Mouse (Mus musculus) thymus, postnatal 36 days (tissue): ENCODE results near the gene Nsf.
"Not testable (repeated sequence)": the region's sequence is repeated elsewhere in the genome, so short reads cannot be mapped to it uniquely, and the experiment has no call there.

Experiments used
- DNase-seq, 2 experiments: peaks; one replicate each; pipeline ENCODE4 v3.0.0; 2022; ENCODE audit warnings: mixed read lengths in 2 of 2

Nsf gene

DNA sequence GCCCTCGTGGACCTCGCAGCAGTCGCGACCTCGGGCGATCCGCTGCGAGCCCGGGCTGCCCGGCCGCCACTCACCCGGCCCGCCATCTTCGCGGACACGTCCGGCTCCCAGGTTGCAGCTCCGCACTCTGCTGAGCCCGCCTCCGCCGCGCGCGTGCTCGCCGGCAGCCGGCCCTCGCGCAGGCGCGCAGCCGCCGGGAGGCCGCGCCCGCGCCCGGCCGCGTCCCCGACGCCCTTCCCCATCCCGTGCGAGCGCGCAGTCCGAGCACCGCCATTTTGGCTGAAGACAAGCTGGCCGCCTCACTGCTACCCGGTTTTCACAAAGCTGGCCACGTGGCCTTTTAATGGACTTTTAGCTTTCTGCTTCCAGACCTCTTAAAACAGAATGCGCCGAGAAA lies at the start of gene Nsf:
TSS of gene Nsf (minus strand) at position 161 of the 397 bp plus-strand sequence.
- DNase-seq = peak; percentile 76 to 82

DNA sequence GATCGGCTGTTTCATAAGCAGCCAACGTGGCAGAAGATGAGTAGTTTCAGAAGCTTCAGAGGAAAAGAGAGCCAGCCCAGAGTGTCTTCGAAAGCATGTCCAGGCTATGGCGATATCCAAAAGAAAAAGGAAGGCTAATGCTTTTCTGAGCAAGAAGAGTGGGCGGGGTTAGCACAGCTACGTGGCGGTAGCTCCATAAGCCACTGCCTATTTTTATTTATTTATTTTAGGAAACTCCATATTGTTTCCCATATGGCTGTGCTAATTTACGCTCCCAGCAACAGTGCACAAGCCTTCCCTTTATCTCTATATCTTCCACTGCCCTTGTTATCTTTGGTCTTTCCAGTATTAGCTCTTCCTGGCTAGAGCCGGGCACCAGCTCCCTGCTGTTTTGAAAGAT lies 49.5 kb upstream of the Nsf start:
- DNase-seq = no peak

DNA sequence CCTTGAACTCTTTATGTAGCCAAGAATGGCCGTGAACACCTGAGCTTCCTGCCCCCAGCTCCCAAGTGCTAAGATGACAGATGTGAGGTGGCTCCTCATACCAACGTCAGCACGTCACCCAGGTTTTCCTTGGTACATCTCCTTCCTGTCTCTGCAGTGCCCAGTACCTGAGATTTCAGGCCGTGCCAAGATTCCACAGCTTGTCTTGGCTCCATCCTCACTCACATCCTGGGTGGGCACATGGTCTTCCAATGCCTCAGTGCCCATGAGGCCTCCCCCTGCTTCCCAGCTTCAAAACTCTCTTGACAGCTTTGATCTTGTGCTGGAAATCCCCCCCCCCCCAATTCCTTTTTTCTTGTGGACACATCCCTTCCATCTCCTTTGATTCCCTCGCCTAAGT lies 48.3 kb upstream of the Nsf start:
- no peak for DNase-seq

DNA sequence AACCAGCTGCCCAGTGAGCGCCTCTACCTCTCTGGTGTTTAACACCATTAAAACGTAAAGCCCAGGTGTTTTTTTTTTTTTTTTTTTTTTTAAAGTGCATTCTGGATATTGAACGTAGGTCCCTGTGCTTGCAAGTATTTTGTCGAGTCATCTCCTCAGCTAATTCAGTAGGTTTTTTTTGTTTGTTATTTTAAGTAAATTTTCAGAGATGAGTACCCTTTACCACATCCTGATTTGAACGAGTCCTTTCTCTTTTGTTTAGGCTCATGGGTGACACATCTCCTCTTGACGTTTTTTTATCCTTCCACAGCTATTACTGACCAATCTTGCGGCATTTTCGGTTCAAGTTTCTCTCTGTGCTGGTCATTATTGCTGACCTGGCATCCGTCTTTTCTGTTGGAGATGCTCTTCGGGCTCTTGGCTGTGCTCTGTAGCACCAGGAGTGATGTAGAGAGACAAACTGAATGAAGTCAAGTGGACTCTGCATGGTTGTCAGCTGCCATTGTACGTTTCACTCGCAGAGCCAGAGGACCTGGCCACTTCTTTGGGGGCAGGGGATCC lies 47.6 kb upstream of the Nsf start:
- DNase-seq = no peak

DNA sequence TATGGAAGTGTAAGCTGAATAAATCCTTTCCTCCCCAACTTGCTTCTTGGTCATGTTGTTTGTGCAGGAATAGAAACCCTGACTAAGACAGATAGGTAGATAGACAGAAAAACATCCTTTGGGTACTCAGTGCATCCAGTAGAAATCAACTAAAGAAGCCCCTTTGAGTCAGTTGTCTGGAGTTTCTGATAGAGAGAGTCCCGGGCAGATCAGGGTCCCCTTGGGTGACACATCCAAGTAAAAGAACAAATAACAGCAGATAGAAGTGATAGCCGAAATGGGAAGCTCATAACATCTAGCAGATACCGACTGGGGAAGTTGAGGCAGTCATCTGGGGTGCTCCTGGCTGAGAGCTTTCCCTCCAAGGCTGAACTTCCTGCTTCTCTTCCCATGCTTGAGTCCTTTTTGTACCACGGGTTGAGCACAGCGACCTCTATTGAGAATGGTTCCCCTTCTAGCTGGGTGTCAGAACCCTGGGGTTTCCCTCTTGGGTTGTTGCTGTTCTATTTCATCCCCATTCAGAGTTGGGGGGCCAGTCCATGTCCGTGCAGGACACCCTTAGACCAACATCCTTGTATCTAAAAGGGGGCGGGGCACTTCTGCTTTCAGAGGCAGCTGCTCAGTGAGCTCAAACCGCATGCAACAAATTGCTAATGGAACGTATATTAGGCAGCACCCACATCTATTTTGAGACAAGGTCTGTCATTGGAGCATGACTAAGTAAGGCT lies 47.0 kb upstream of the Nsf start:
- DNase-seq = no peak

DNA sequence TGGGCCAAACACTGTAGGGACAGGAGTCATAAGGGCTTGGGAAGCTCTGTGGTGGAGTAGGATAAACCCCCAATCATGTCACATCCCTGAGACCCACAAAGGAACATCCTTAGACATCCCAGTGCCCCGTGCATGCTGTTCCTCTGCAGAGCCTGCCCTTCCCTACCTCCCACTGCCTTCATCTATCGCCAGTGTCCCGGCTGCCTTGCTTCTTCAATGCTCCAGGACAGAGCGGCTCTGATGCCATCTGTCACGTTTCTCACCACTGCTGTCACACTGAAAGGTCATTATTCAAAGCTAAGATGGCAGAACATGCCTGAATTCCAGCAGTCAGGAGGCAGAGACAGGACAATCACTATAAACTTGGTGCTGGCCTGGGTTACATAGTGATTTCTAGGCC lies 44.9 kb upstream of the Nsf start:
- DNase-seq = no peak

DNA sequence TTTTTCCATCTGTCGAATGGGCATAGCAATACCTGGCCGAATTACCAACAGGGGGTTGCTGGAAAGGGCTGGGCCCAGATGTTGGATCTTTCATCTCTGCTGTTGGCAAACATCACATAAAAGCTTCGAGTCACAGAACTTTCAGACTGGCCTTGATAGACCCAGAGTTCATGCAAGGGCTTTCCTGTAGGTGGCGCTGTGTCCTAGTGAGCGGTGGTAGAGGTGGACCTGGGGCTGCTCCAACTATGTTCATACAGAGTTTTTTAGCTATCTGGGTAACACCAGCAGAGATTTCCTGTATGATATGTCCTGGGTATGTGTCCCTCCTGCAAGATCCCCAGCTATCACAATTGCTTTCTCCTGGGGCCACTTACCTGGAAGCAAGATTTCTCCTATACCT lies 43.5 kb upstream of the Nsf start:
- DNase-seq = peak; percentile 26 to 38

DNA sequence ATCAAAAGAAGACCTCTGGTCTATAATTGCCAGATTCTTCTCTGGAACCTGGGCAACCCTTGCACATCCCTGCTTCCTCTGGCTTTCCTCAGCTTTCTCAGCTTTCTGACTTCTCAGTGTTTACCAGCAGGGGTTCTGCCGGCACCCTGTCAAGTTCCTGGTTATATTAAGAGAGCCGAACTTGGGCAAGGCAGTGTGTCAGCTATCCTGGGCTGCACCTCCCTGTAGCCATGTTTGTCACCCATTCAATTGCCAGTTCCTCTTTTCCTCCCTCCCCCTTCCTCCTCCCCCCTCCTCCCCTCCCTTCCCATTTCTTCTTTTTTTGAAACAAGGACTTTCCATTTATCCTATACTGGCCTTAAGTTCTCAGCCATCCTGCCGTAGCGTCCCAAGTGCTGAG lies 38.8 kb upstream of the Nsf start:
- no peak for DNase-seq

DNA sequence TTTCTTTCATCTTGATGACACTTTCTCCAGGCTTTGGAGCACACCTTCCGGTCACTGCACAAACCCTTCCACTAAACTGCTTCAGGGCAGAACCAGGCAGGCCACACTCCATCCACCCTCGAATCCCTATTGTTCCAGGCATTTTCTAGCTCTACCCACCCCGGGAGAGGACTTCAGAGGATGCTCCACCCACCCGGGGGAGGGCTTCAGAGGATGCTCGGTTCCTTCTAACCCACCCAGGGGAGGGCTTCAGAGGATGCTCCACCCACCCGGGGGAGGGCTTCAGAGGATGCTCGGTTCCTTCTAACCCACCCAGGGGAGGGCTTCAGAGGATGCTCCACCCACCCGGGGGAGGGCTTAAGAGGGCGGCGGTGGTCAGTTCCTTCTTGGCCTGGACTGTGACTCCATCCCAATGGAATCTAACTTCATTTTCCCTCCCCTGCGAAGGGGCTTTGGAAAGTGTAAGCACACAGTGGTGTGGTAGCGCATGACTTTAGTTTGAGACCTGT lies 36.2 kb upstream of the Nsf start:
- not testable (repeated sequence) for DNase-seq

DNA sequence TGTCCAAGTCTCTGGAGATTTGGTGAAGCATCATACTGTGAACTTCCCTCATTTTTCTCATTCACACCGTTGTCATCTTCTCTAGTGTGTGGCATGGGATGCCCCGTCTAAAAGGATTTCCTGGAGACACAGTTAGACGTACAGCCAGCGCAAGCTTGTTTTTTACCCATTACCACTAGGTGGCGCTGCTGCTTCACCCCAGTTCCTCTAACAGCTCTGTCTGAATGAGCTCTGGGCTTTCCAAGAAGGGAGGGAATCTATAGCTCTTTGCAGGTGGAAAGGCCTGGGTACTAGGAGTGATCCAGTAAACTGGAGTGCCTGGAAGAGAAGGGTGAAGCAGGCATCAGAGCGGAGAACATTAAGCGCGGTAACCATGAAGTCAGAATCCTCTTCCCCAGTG lies 33.6 kb upstream of the Nsf start:
- DNase-seq = peak; percentile 45 to 52

DNA sequence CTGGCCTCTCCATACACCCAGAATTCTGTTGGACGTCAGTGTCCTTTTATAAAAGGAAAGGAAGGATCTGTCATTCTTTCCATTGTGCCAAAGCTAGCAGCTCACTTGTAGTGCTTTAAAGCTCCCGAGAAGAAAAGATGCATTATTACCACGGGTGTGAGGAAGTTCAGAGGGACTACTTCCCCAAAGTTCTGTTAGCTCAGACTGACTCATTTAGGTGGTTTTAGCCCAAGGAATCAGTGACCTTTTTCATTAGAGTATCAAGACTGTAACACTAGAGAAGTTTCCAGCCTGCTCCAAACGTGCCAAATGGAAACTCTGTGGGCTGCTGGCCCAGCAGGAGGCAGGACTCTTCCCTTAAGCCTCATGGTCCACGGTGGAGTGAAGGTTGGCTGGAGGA lies 30.2 kb upstream of the Nsf start:
- DNase-seq = no peak

DNA sequence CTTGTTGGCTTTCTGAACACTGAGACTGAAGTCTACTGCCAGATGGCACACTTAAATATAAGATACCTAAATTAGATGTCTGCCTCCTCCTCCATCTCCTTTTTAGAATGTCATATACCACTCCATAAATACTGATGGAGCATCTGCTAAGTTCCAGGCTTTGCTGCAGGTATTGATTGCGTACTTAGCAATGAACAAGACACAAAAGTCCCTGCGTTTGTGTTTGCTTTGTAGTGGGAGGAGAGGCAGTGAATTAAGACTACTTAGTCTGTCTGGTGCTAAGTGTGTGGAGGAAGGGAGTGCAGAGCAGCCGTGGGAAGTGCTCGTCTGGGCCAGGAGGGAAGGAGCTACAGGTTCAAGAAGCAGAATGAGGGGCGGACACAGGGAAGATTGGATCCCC lies 28.0 kb upstream of the Nsf start:
- no peak for DNase-seq

DNA sequence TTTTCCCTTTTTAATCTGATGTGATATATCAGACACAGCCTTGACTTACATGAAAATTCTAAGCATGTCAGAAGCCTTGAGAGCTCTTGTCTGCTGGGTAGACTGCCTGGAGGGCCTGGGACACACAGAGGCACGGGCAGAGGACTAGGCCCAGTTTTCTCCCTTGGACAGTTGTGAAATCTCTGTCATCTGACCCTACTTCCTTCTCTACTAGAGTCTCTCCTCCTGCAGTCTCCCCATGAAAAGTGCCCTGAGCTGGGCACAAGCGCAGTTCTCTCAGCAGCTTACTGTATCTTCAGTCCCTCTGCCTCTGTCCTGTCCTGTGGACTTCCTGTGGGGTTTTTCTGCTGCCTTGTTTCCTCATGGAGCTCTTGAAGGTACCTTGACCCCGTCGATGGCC lies 25.5 kb upstream of the Nsf start:
- DNase-seq = no peak

DNA sequence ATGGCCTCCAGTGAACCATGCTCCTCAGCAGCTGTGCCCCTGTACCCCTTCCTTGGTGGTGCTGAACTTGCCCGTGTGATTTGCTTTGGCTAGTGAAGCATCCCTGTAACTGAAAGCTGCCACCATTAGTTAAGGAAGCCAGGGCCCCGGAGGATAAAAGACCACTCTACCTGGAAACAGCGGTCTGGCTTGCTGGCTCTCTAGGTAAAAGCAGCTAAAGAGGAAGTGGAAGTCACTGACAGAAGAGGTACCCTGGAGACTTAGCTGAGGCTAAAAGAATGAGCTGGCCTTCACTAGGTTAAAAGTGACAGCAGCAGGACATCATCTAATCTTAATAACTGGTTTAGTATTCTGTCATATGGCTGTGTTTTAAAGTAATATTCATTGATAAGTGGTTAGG lies 17.0 kb upstream of the Nsf start:
- no peak for DNase-seq

DNA sequence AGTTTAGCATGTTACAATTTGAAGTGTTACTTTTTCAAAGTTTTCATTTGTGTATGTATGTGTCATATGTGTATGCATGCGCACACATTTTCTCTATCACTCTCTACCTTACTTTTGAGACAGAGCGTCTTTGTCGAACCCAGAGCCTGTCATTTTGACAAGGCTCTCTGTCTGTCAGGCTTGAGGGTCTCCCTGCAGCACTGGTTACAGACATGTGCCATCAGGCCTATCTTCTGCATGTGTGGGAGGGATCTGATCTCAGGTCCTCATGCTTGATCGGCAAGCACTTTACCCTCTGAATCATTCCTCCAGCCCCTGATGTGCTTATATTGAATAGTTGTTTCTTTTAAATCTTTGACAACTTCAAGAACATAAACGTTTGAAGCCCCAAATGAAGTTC lies 15.4 kb upstream of the Nsf start:
- DNase-seq = no peak

DNA sequence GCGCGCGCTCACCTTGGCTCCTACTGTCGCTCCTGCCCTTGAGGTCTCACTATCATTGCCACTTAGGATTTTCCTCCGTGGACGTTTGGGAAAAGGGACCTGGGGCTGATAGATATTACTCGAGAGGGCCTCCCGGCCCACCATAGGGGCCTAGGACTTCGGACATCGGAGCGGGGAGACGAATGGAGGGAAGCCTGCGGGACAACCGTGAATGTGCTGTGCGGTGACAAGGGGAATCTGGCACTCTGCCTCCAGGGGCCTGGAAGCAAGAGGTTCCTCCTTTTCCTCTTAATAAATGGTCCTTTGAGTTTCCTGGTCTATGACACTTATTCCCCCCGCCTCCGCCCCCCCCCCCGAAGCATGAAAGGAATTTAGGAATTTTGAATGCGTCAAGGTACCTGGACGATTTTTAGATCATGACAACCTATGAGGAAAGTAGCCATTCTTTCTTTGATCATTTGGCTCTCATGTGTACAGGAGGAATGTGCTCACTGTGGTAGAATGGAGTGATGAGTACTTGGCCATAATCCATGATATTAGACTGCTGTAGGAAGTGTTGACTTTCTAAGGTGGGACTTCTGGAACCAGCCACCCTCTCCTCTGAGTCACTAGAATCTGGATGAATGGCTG lies 13.4 kb upstream of the Nsf start:
- DNase-seq = no peak

DNA sequence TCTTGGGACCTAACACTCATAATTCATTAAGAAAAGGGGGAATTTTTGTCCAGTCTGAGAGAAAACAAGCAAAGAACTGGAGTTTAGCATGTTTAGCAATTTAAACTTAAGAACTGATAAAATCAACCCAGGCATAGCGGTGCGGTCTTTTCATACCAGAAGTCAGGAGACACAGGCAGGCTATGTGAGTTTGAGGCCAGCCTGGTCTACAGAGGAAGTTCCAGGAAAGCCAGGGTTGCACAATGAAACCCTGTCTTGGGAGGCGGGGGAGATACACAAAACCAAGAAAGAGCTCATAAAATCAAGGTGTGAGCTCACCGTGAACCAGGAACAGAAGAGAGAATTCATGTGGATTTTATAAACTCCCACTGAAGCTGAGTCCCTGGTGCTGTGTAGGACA lies 3.0 kb upstream of the Nsf start:
- DNase-seq = no peak

DNA sequence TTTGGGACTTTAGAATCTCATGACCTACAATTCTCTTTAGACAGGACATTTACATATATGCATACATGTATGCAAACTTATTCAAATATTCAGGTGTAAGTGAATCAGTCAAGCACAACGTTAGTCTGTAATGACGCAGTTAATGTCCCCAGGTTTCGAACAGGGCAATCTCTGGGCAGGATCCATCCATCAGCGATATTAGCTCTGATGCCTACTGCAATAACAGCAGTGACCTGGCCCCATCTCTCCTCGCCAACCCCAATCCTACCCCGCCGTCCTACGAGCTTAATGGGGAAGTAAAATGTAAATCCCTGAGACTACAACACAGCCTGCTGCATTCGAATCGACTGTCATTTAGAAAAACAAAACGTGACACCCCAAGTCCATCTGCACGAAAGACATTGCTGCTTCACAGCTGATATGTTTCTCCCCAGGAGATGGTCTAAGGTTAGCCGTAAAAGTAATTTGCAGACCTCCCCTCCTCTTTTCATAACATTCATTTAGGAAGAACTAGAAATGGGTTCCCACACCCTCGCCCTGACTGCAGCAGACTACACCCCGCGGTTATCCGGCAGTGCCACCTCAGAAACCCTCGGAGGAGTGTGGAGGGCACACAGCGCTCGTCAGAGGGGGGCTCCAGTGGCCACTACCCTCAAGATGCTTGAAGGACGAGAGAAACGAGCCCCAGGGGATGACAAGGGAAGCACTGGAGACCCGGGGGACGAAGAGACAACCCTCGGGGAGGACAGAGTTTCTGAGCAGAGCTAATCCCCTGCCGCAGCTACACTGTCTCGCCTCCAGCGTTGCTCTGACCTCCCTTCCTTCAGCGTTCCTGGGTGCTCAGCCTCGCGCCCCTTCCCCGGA lies 592 bp downstream of the Nsf start:
- DNase-seq = peak in 1 of 2 experiments; percentile 51

DNA sequence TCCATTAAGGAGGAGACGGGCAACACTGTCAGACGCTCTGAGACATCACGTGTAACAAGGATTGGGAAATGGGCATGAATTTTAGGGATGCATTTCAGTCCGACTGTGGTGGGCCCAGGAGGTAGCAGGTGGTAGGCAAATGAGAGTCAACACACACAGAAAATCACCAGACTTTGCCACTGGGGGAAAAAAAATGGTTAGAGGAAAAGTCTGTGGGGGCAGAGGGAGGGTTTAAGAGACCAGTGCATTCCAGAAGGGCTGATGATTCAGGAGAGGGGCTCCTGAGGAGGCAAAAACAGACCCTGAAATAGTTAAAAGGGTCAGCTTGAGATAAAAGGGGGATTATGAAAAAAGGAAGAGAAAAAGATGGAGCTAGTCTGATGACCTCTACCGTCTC lies 1.2 kb downstream of the Nsf start:
- DNase-seq = no peak

DNA sequence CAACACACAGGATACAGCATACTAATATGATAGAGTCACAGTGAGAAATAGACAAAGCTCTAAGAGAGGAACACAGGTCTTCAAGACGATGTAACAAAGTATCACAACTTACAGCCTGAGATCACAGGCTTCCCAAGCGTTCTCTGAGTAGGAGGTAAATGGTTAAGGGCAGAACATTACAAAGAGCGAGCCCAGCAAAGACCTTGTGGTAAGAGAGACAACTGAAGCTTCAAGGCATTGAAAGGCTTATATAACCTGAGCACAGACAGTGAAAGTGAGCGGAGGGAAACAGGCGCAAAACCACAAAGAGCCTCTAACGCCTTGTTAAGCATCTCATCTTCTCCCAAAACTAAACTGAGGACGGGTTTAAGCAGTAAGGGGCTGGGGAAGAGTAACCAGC lies 2.8 kb downstream of the Nsf start:
- DNase-seq = peak in 1 of 2 experiments; percentile 10

DNA sequence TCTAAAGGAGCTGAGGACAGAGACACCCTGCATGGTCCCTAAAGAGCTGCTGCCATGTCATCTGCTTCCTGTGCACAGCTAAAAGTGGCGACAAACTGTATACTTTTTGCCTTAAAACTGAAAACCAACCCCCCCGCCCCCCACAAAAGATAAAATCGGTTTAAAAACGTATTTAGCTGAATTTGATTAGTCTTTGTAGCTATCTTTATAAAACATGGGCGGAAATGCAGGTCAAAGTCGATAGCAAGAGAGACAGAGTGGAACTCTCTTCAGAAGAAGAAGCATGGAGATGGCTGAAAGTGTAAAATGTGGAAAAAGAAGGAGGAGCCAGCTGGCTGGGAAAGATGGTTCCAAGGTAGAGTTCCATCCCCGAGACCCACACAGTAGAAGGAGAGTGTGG lies 4.9 kb downstream of the Nsf start:
- no peak for DNase-seq

DNA sequence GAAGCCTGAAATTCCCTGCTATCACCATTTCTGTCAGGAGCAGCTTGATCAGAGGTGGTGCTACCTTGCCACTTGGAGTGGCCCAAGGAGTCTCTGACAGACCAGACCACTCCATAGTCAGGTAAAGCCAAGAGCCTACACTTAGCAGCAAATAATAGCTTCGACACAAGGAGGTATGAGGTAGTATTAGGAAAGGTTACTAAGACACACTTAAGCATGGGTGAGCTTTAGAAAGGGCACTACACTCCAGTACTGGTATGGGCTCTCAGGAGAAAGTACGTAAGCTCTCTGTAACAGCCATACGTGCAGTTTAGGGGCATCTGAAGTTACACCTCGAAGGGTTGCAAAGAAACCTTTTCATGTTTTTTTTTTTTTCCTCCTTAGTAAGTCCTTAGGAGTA lies 11.1 kb downstream of the Nsf start:
- DNase-seq = no peak

DNA sequence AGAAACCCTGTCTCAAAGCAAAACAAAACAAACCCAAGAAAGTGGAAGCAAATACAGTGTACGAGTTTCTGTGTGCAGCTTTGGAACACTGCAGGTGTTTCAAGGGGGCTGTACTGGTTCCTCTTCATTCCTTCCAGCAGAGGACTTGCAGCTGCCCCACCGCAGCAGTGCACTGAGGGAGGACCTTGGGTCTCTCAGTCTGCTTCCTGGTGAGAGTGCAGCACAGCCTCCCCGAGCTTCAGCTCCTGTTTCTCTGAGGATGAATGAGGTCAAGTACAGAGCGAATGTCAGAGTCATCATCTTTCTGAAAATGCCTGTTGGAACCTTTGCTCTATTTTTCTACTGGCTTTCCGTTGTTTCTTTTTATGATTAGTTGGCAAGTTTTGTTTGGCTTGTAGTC lies 12.5 kb downstream of the Nsf start:
- DNase-seq = peak; percentile 24 to 61
